Mouse (Mus musculus) lung, postnatal 4 days (tissue): ENCODE data around the gene Atrip.

Source experiments
- DNase-seq, 2 experiments: peaks; one replicate each; pipeline ENCODE4 v3.0.0; 2021

The Atrip gene

GRCm38 (mm10) chr9:109097291-109097690 lies 23.4 kb upstream of the Atrip start:
- peak; percentile 41 to 50 for DNase-seq

- peak in 1 of 2 experiments; percentile 43 for DNase-seq
Measured at GRCm38 (mm10) chr9:109096856-109097255, 22.9 kb upstream of the Atrip start.

- DNase-seq, result peak; percentile 32
Measured at GRCm38 (mm10) chr9:109096251-109096661, 22.3 kb upstream of the Atrip start.

GRCm38 (mm10) chr9:109095137-109095982 lies 21.4 kb upstream of the Atrip start, which contains the start of gene Plxnb1:
TSS of gene Plxnb1 (plus strand) at chr9:109095389.
- DNase-seq, result peak; percentile 79 to 88

GRCm38 (mm10) chr9:109094553-109095136 lies 20.7 kb upstream of the Atrip start:
- peak; percentile 66 to 79 for DNase-seq

GRCm38 (mm10) chr9:109093786-109094552 lies 20.0 kb upstream of the Atrip start:
- peak; percentile 75 to 79 for DNase-seq

- no peak for DNase-seq
Measured at GRCm38 (mm10) chr9:109092799-109093198, 18.9 kb upstream of the Atrip start.

GRCm38 (mm10) chr9:109091802-109092201 lies 17.9 kb upstream of the Atrip start:
- peak in 1 of 2 experiments; percentile 21 for DNase-seq

- peak; percentile 51 to 59 for DNase-seq
Measured at GRCm38 (mm10) chr9:109090446-109090845, 16.5 kb upstream of the Atrip start.

- DNase-seq, result peak in 1 of 2 experiments; percentile 66
Measured at GRCm38 (mm10) chr9:109087987-109088386, 14.1 kb upstream of the Atrip start.

GRCm38 (mm10) chr9:109084922-109085321 lies 11.0 kb upstream of the Atrip start:
- no peak for DNase-seq

GRCm38 (mm10) chr9:109082124-109082800 lies 8.3 kb upstream of the Atrip start, which contains the start of the genes Ccdc51 and Tma7:
TSS of gene Ccdc51 (plus strand) at chr9:109082493.
TSS of gene Tma7 (minus strand) at chr9:109082587.
- DNase-seq, result peak; percentile 87 to 92

GRCm38 (mm10) chr9:109081749-109082123 lies 7.8 kb upstream of the Atrip start:
- DNase-seq, result no peak

GRCm38 (mm10) chr9:109080516-109080915 lies 6.6 kb upstream of the Atrip start:
- DNase-seq, result no peak

- no peak for DNase-seq
Measured at GRCm38 (mm10) chr9:109068095-109068735, 5.7 kb downstream of the Atrip start.

GRCm38 (mm10) chr9:109060898-109061295 lies 13.0 kb downstream of the Atrip start:
- DNase-seq, result no peak

- no peak for DNase-seq
Measured at GRCm38 (mm10) chr9:109060184-109060897, 13.6 kb downstream of the Atrip start.

GRCm38 (mm10) chr9:109059136-109059903 lies 14.6 kb downstream of the Atrip start, which contains the start of gene Trex1:
TSS of gene Trex1 (minus strand) at chr9:109059734.
- peak; percentile 92 to 94 for DNase-seq

GRCm38 (mm10) chr9:109058006-109058765 lies 15.7 kb downstream of the Atrip start:
- DNase-seq, result peak in 1 of 2 experiments; percentile 12

- DNase-seq, result peak in 1 of 2 experiments; percentile 17
Measured at GRCm38 (mm10) chr9:109057543-109057942, 16.4 kb downstream of the Atrip start.
